Mouse (Mus musculus) midbrain, embryonic 16.5 days (tissue): ENCODE data around the gene Ccno. TPM values are rescaled to one million over a fixed set of nuclear protein-coding genes. Genes with fewer than 3 reads are reported as not detected.

Source experiments
- microRNA counts: library from miRNA; unstranded; fragments of <30 nt; microRNA quantifications from one replicate; lab custom pipeline; 2016
- microRNA-seq: library from miRNA; unstranded; fragments of <30 nt; microRNA quantifications from one replicate; pipeline ENCODE4, GENCODE M21; 2017
- polyA plus RNA-seq: library from polyadenylated mRNA; unstranded; fragments of >200 nt; fragmentation: Nextera tagmentation; extraction: Ambion mirVana; gene quantifications from 2 replicates; pipeline ENCODE4 v1.2.1, GENCODE M21; 2015

Ccno gene
- polyA plus RNA-seq, 1 experiment from 2014 or later, result 1.5 TPM

MicroRNAs encoded within 50 kb of the gene (microRNA counts, 519-probe panel; counts per million panel counts)
- microRNA mmu-miR-449a (lab: Ali Mortazavi, UCI), result 2,432 counts per million, percentile 72 among the panel's probes with 10 or more counts
- 1,605 counts per million, percentile 31 among the panel's probes with 10 or more counts for microRNA mmu-miR-449b (lab: Ali Mortazavi, UCI)
- microRNA mmu-miR-449c (lab: Ali Mortazavi, UCI), result 386 counts per million, percentile 18 among the panel's probes with 10 or more counts

Small RNA genes within 50 kb of the gene (microRNA-seq; reads per million reads assigned to microRNA genes)
- gene Mir449a (2,433 reads per million, percentile 85 among the genes with 10 or more reads in this experiment), gene Mir449b (1.0 reads per million), gene Mir449c (1.4 reads per million)

Other genes with a start within 250 kb of the Ccno start
- gene Plpp1, start 187.0 kb upstream of the Ccno start, polyA plus RNA-seq, result 58.7 and 69.5 TPM in 2 replicates
- 57.3 and 64.1 TPM in 2 replicates for gene Mtrex, start 60.4 kb upstream of the Ccno start, polyA plus RNA-seq
- 30.0 and 30.4 TPM in 2 replicates for gene Dhx29, start 60.3 kb upstream of the Ccno start, polyA plus RNA-seq
- 0.53 and 0.57 TPM in 2 replicates for gene Mcidas, start 6.0 kb downstream of the Ccno start, polyA plus RNA-seq
- gene Cdc20b, start 47.3 kb downstream of the Ccno start, polyA plus RNA-seq, result 0.51 and 0.55 TPM in 2 replicates
- 38.4 and 40.5 TPM in 2 replicates for gene Gpx8, start 58.6 kb downstream of the Ccno start, polyA plus RNA-seq
- gene Gzma, start 113.2 kb downstream of the Ccno start, polyA plus RNA-seq, result not detected in 2 replicates
- gene Esm1, start 221.9 kb downstream of the Ccno start, polyA plus RNA-seq, result 1.8 and 2.1 TPM in 2 replicates
- gene Gzmk, start 238.1 kb downstream of the Ccno start, polyA plus RNA-seq, result 0.14 and 0.26 TPM in 2 replicates